Mouse (Mus musculus) liver, adult 2 months (tissue): ENCODE measurements at regions not wholly inside any gene's neighbourhood (a gene's known extent, or its start where the extent isn't known, plus 50 kb on each side); places are given as distances from the start of the nearest gene placed in this dataset.

ENCODE experiments used
- DNase-seq: peaks from one replicate; pipeline ENCODE4 v3.0.0-alpha.2; 2011; ENCODE audit warnings: low read depth, low spot score; ENCODE audit errors: extremely low read depth
- H3K27ac ChIP-seq: fragments of 200-500 bp; replicated peaks from 2 replicates; pipeline ENCODE4 v1.5.1; 2012; ENCODE audit warnings: low read depth, mild to moderate bottlenecking, control low read depth, inconsistent platforms, low read length; ENCODE audit not compliant: insufficient read depth
- H3K27me3 ChIP-seq: fragments of 200-500 bp; 2 replicates; pipeline ENCODE4 v1.6.1; 2012; ENCODE audit warnings: mild to moderate bottlenecking, moderate library complexity, low read length, inconsistent platforms; ENCODE audit not compliant: control insufficient read depth, insufficient read depth
- H3K36me3 ChIP-seq: fragments of 200-500 bp; 2 replicates; pipeline ENCODE4 v1.6.1; 2012; ENCODE audit warnings: low read length, inconsistent platforms; ENCODE audit not compliant: control insufficient read depth, insufficient read depth
- H3K4me1 ChIP-seq: fragments of 200-500 bp; 2 replicates; pipeline ENCODE4 v1.6.1; 2011; ENCODE audit warnings: low read length; ENCODE audit not compliant: control insufficient read depth, insufficient read depth
- H3K4me3 ChIP-seq: fragments of 200-500 bp; 2 replicates; pipeline ENCODE4 v1.5.1; 2011; ENCODE audit warnings: low read depth, mild to moderate bottlenecking, control low read depth, low read length, moderate library complexity; ENCODE audit not compliant: insufficient read depth
- H3K79me2 ChIP-seq: fragments of 200-500 bp; 2 replicates; pipeline ENCODE4 v1.6.1; 2012; ENCODE audit warnings: inconsistent platforms, mild to moderate bottlenecking, low read length, moderate library complexity; ENCODE audit not compliant: control insufficient read depth, insufficient read depth
- H3K9ac ChIP-seq: fragments of 200-500 bp; 2 replicates; pipeline ENCODE4 v1.6.1; 2012; ENCODE audit warnings: low read depth, mild to moderate bottlenecking, control low read depth, inconsistent platforms, low read length
- CTCF ChIP-seq: fragments of 200-500 bp; IDR thresholded peaks from 2 replicates; pipeline ENCODE4 v1.5.1; 2011; ENCODE audit warnings: low read depth, low read length, control low read depth
- POLR2A ChIP-seq: fragments of 200-500 bp; IDR thresholded peaks from 2 replicates; pipeline ENCODE4 v1.6.1; 2011; ENCODE audit warnings: low read length, control low read depth; ENCODE audit not compliant: insufficient read depth; ENCODE audit errors: extremely low read depth
- WGBS: fragments of 180-500 bp; shearing (Covaris S2); methylation state at CpG from one replicate; pipeline ENCODE4 v1.1.7; 2018; 5-methylcytosine and 5-hydroxymethylcytosine counted together

- 85% methylated on average over 6 of the region's 6 CpGs for WGBS
- no peaks in the 10 kb centered on the region for H3K36me3 ChIP-seq
Observed at GRCm38 (mm10) chr15:86996196-86996595, 547.9 kb upstream of the Fam19a5 start.

GRCm38 (mm10) chr15:87018978-87019377 is 525.1 kb upstream of the Fam19a5 start:
- no peak overlapping the region for H3K4me3 ChIP-seq
- no peaks in the 10 kb centered on the region for H3K36me3 ChIP-seq
- DNase-seq: no peak
- H3K79me2 ChIP-seq: no peaks in the 10 kb centered on the region
- H3K27ac ChIP-seq: no peak overlapping the region
- H3K4me1 ChIP-seq: no peaks in the 10 kb centered on the region
- WGBS: 37% methylated on average over 8 of the region's 8 CpGs
- H3K27me3 ChIP-seq: no peaks in the 10 kb centered on the region
- TF ChIP-seq POLR2A: no peak
- TF ChIP-seq CTCF: no peak
- no peak overlapping the region for H3K9ac ChIP-seq

More at GRCm38 (mm10) chr15:86996196-86996595, 547.9 kb upstream of the Fam19a5 start:
- TF ChIP-seq POLR2A: no peak
- TF ChIP-seq CTCF: no peak
- no peak overlapping the region for H3K27ac ChIP-seq
- H3K4me3 ChIP-seq: no peak overlapping the region
- DNase-seq: no peak
- no peak overlapping the region for H3K9ac ChIP-seq
- no peaks in the 10 kb centered on the region for H3K4me1 ChIP-seq
- no peaks in the 10 kb centered on the region for H3K27me3 ChIP-seq
- H3K79me2 ChIP-seq: no peaks in the 10 kb centered on the region

- no peak for DNase-seq
- Histone ChIP-seq H3K79me2 (no peaks in the 10 kb centered on the region), H3K4me1 (no peaks in the 10 kb centered on the region), H3K36me3 (no peaks in the 10 kb centered on the region), H3K27me3 (0 out of 2 replicates have a peak, but pooled peaks cover 4% of the 10 kb centered on the region), H3K9ac (no peak overlapping the region), H3K4me3 (no peak overlapping the region), H3K27ac (no peak overlapping the region)
- WGBS: 74% methylated on average over 13 of the region's 13 CpGs
- TF ChIP-seq POLR2A (no peak), CTCF (no peak)
Observed at GRCm38 (mm10) chr15:87045971-87046370, 498.1 kb upstream of the Fam19a5 start.

GRCm38 (mm10) chr15:87054186-87054585 is 489.9 kb upstream of the Fam19a5 start:
- no peaks in the 10 kb centered on the region for H3K27me3 ChIP-seq
- no peaks in the 10 kb centered on the region for H3K79me2 ChIP-seq
- no peak for TF ChIP-seq CTCF
- TF ChIP-seq POLR2A: no peak
- no peaks in the 10 kb centered on the region for H3K36me3 ChIP-seq
- no peak overlapping the region for H3K4me3 ChIP-seq
- DNase-seq: no peak
- no peak overlapping the region for H3K27ac ChIP-seq
- H3K9ac ChIP-seq: no peak overlapping the region
- no peaks in the 10 kb centered on the region for H3K4me1 ChIP-seq
- WGBS: 93% methylated on average over 12 of the region's 12 CpGs

- 66% methylated on average over 5 of the region's 5 CpGs for WGBS
- Histone ChIP-seq H3K27me3 (no peaks in the 10 kb centered on the region), H3K36me3 (no peaks in the 10 kb centered on the region), H3K4me3 (no peak overlapping the region), H3K27ac (no peak overlapping the region), H3K79me2 (no peaks in the 10 kb centered on the region), H3K4me1 (no peaks in the 10 kb centered on the region), H3K9ac (no peak overlapping the region)
- DNase-seq: no peak
- no peak for TF ChIP-seq CTCF
- no peak for TF ChIP-seq POLR2A
Observed at GRCm38 (mm10) chr15:87064890-87065289, 479.2 kb upstream of the Fam19a5 start.

- 92% methylated on average over 13 of the region's 13 CpGs for WGBS
- Histone ChIP-seq H3K79me2 (no peaks in the 10 kb centered on the region), H3K4me1 (no peaks in the 10 kb centered on the region), H3K36me3 (no peaks in the 10 kb centered on the region), H3K27me3 (no peaks in the 10 kb centered on the region), H3K27ac (no peak overlapping the region), H3K4me3 (no peak overlapping the region), H3K9ac (no peak overlapping the region)
- no peak for TF ChIP-seq CTCF
- DNase-seq: no peak
Observed at GRCm38 (mm10) chr15:87068261-87068660, 475.8 kb upstream of the Fam19a5 start.
